Mouse (Mus musculus): ENCODE results near the gene Dnah11. TPM values are rescaled to one million over a fixed set of nuclear protein-coding genes. Genes with fewer than 3 reads are reported as not detected.

Gene Dnah11
- polyA plus RNA-seq, 1 experiment, result not detected

DNA sequence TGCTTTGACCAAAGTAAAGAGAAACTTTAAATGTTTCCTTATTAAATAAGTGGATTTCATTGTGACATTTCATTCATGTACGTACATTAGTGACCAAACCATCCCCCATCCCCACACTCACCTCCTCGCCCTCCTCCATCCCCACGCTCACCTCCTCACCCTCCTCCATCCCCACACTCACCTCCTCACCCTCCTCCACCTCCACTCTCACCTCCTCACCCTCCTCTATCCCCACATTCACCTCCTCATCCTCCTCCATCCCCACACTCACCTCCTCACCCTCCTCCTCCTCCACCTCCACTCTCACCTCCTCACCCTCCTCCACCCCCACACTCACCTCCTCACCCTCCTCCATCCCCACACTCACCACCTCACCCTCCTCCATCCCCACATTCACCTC lies 337.6 kb downstream of the Dnah11 start:
- TF ChIP-seq POLR2A (IDR thresholded peaks at IDR 0.05; ENCODE audit: borderline replicate concordance, control insufficient read depth, low read depth, low read length) (no peak), CTCF (IDR thresholded peaks at IDR 0.05; ENCODE audit: control insufficient read depth, insufficient read depth, low read length) (no peak)
- no peaks in the 10 kb centered on the region; the same call in 1 of the 2 replicates for H3K4me1 ChIP-seq (ENCODE audit: control insufficient read depth, insufficient read depth, low read length)
- H3K4me3 ChIP-seq (replicated peaks; ENCODE audit: control insufficient read depth, low read depth, low read length), result no peak overlapping the region
- H3K27ac ChIP-seq (ENCODE audit: control insufficient read depth, insufficient read depth, low read depth, low read length, poor library complexity), result no peak overlapping the region
- WGBS, result 73% methylated on average over 3 of the region's 3 CpGs

DNA sequence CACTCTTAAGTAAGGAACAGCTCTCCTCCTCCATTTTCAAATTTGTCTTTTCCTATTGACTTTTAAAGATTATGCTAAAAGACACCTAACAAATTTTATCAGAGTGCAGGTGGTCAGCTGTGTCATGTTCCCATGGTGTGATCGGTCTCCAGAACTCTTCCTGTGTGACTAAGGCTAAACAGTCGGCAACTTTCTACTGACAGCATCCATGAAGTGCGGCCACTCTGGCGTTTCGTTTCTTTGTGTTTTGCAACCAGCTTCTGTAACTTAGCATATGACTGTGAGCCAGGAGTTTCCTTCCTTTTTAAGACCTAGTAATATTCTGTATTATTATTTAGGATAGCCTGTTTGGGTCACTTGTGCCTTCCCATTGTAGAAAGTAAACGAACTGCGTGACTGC lies 338.0 kb downstream of the Dnah11 start:
- H3K27ac ChIP-seq (ENCODE audit: control insufficient read depth, insufficient read depth, low read depth, low read length, poor library complexity), result no peak overlapping the region

DNA sequence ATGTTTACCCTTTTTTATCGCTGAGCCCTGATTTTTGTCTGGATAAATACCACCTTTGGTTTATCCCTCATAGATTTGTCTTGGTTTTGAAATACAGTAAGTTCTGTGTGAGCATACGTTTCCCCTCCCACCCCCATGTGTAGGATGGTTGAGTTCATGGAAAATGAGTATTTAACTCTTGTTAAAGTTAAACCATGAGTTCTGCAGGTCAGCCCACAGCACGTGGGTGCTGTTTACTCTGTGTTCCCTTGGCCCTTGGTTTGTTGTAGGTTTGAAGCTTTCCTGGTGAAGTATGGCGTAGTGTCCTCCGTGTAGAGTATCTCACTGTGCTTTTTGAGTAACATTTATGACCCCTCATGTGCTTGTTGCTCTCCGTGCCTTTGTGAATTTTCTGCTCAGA lies 341.0 kb downstream of the Dnah11 start:
- Histone ChIP-seq H3K4me3 (replicated peaks; ENCODE audit: control insufficient read depth, low read depth, low read length) (no peak overlapping the region), H3K27ac (ENCODE audit: control insufficient read depth, insufficient read depth, low read depth, low read length, poor library complexity) (no peak overlapping the region), H3K4me1 (ENCODE audit: control insufficient read depth, insufficient read depth, low read length) (no peaks in the 10 kb centered on the region; the same call in 1 of the 2 replicates)
- no peak for TF ChIP-seq CTCF (IDR thresholded peaks at IDR 0.05; ENCODE audit: control insufficient read depth, insufficient read depth, low read length)
- 79% methylated on average over 6 of the region's 6 CpGs for WGBS

More for the DNA sequence above, 338.0 kb downstream of the Dnah11 start:
- TF ChIP-seq POLR2A (IDR thresholded peaks at IDR 0.05; ENCODE audit: borderline replicate concordance, control insufficient read depth, low read depth, low read length) (no peak), CTCF (IDR thresholded peaks at IDR 0.05; ENCODE audit: control insufficient read depth, insufficient read depth, low read length) (no peak)
- no peak overlapping the region for H3K4me3 ChIP-seq (replicated peaks; ENCODE audit: control insufficient read depth, low read depth, low read length)
- 35% methylated on average over 7 of the region's 7 CpGs for WGBS
- H3K4me1 ChIP-seq (ENCODE audit: control insufficient read depth, insufficient read depth, low read length), result no peaks in the 10 kb centered on the region; the same call in 1 of the 2 replicates

DNA sequence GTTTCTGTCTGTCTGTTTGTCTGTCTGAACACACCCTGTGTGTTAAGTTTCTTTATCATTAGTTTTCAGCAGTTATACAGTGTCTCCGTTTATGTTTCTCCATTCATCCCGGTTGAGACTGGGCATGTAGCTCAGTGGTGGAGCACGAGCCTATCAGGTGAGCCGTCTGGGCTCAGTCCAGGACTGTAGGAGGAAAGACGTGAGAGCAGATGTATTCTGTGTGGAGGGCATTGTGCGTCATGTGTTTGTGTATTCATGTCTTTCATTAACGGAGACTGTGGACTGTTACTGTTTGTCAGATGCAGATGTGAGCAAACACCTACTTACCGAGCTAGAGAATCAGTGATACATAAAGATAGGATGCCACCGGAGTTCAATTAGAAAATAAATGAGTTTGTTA lies 341.8 kb downstream of the Dnah11 start:
- Histone ChIP-seq H3K4me3 (replicated peaks; ENCODE audit: control insufficient read depth, low read depth, low read length) (no peak overlapping the region), H3K27ac (ENCODE audit: control insufficient read depth, insufficient read depth, low read depth, low read length, poor library complexity) (no peak overlapping the region), H3K4me1 (ENCODE audit: control insufficient read depth, insufficient read depth, low read length) (no peaks in the 10 kb centered on the region; the same call in 1 of the 2 replicates)
- 83% methylated on average over 9 of the region's 9 CpGs for WGBS
- TF ChIP-seq POLR2A (IDR thresholded peaks at IDR 0.05; ENCODE audit: borderline replicate concordance, control insufficient read depth, low read depth, low read length), result no peak
- no peak for TF ChIP-seq CTCF (IDR thresholded peaks at IDR 0.05; ENCODE audit: control insufficient read depth, insufficient read depth, low read length)

DNA sequence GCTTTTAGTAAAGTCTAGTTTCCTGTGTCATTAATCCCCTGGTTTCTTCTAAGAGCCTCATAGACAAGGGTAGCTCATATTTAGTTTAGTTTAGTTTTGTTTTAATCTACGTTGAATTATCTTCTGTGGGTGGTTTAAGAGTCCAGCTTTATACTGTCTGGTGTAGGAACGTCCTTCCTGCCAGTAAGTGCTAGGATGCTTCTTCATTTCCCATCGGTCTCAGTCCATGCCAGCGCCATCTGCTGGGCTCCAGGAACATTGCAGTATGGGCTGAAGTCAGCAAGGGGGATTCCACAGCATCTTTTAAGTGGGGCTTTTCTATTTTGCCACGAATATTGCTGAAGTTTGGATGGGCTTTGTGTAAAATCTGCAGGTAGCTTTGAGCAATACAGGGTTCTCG lies 345.5 kb downstream of the Dnah11 start:
- H3K27ac ChIP-seq (ENCODE audit: control insufficient read depth, insufficient read depth, low read depth, low read length, poor library complexity), result no peak overlapping the region
- H3K4me1 ChIP-seq (ENCODE audit: control insufficient read depth, insufficient read depth, low read length), result no peaks in the 10 kb centered on the region
- 18% methylated on average over 6 of the region's 6 CpGs for WGBS
- H3K4me3 ChIP-seq (replicated peaks; ENCODE audit: control insufficient read depth, low read depth, low read length), result no peak overlapping the region
- TF ChIP-seq CTCF (IDR thresholded peaks at IDR 0.05; ENCODE audit: control insufficient read depth, insufficient read depth, low read length), result peak; percentile 92
- TF ChIP-seq POLR2A (IDR thresholded peaks at IDR 0.05; ENCODE audit: borderline replicate concordance, control insufficient read depth, low read depth, low read length), result no peak

DNA sequence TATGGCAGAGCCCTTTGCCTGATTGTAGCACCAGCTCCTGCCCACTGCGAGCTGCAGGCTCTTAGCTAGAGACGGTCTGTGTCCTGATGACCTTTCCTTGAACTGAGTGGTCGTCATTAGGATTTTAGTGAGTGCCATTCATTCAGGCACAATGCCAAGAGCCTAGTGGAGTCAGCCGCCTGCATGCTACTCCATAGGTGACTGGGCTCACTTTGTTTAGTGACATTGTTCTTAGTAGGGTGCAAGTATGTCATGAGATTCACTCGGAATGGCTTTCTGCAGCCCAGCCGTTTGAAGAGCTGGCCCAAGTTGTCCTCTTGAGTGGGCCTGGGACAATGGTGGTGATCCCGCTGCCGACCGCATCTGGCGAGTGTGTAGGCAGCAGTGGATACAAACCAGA lies 348.4 kb downstream of the Dnah11 start:
- H3K4me1 ChIP-seq (ENCODE audit: control insufficient read depth, insufficient read depth, low read length), result no peaks in the 10 kb centered on the region
- TF ChIP-seq POLR2A (IDR thresholded peaks at IDR 0.05; ENCODE audit: borderline replicate concordance, control insufficient read depth, low read depth, low read length) (no peak), CTCF (IDR thresholded peaks at IDR 0.05; ENCODE audit: control insufficient read depth, insufficient read depth, low read length) (no peak)
- no peak overlapping the region for H3K27ac ChIP-seq (ENCODE audit: control insufficient read depth, insufficient read depth, low read depth, low read length, poor library complexity)
- 85% methylated on average over 10 of the region's 10 CpGs for WGBS
- H3K4me3 ChIP-seq (replicated peaks; ENCODE audit: control insufficient read depth, low read depth, low read length), result no peak overlapping the region

DNA sequence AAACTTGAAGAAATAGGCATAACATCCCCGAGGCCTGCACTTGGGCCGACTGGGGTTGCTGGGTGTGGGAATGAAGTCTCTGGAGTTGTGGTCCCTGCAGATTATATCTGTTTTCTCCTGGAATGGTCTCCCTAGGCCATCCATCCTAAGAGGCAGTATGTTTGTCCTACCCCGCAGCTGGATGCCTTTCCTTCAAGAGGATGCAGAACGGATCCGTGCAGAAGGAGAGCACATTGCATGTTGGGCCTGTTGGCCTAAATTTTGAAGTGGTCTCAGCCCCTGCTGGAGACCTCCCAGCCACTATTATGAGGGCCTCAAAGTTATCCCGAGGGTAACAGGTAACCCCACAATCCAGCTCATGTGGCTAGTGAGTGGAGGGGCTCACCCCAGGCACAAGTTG lies 350.2 kb downstream of the Dnah11 start:
- TF ChIP-seq CTCF (IDR thresholded peaks at IDR 0.05; ENCODE audit: control insufficient read depth, insufficient read depth, low read length) (no peak), POLR2A (IDR thresholded peaks at IDR 0.05; ENCODE audit: borderline replicate concordance, control insufficient read depth, low read depth, low read length) (no peak)
- 86% methylated on average over 6 of the region's 6 CpGs for WGBS
- Histone ChIP-seq H3K4me3 (replicated peaks; ENCODE audit: control insufficient read depth, low read depth, low read length) (no peak overlapping the region), H3K27ac (ENCODE audit: control insufficient read depth, insufficient read depth, low read depth, low read length, poor library complexity) (no peak overlapping the region), H3K4me1 (ENCODE audit: control insufficient read depth, insufficient read depth, low read length) (no peaks in the 10 kb centered on the region; the same call in 1 of the 2 replicates)

DNA sequence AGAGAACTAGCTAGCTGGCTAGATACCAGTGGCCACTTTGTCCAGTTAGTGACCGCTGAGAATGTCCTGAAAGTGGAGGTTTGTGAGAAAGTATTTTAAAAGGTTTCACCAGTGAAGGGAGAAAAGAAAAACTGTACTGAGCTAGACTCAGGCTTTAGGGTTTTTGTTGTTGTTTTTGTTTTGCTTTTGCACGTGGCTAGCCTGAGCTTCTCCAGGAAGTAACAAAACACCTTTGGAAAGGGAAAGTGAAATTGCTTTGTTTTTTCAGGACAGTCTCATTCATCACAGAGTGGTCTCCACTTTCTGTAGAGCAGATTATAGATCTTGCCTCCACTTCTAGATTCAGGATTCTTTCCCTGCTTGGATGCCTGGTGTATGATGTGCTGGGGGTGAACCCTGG lies 353.9 kb downstream of the Dnah11 start:
- 14% methylated on average over 2 of the region's 2 CpGs for WGBS
- Histone ChIP-seq H3K27ac (ENCODE audit: control insufficient read depth, insufficient read depth, low read depth, low read length, poor library complexity) (no peak overlapping the region), H3K4me1 (ENCODE audit: control insufficient read depth, insufficient read depth, low read length) (peaks cover 2% of the 10 kb centered on the region; the same call in 1 of the 2 replicates), H3K4me3 (replicated peaks; ENCODE audit: control insufficient read depth, low read depth, low read length) (peak overlapping the region; percentile 50)
- TF ChIP-seq POLR2A (IDR thresholded peaks at IDR 0.05; ENCODE audit: borderline replicate concordance, control insufficient read depth, low read depth, low read length), result no peak
- no peak for TF ChIP-seq CTCF (IDR thresholded peaks at IDR 0.05; ENCODE audit: control insufficient read depth, insufficient read depth, low read length)

DNA sequence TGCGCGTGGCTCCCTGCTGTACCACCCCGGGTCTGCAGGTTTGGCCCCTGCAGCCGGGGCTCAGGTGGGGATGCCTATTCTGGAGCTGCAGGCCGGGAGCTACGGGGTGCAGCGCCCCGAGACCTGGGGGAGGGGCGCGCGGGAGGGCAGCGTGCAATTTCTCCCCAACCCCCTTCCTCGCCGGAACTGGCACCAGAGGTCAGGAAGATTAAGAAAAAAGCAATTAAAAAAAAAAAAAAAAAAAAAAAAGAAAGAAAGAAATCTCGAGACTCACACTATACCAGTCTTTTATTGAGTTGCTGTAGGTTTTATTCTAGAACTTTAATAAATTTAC lies 354.8 kb downstream of the Dnah11 start:
- peak overlapping the region; percentile 63 for H3K4me3 ChIP-seq (replicated peaks; ENCODE audit: control insufficient read depth, low read depth, low read length)
- H3K27ac ChIP-seq (ENCODE audit: control insufficient read depth, insufficient read depth, low read depth, low read length, poor library complexity), result peak overlapping the region; percentile 96; the same call in 1 of the 2 replicates
- peaks cover 2% of the 10 kb centered on the region; the same call in 1 of the 2 replicates for H3K4me1 ChIP-seq (ENCODE audit: control insufficient read depth, insufficient read depth, low read length)
- TF ChIP-seq CTCF (IDR thresholded peaks at IDR 0.05; ENCODE audit: control insufficient read depth, insufficient read depth, low read length) (no peak), POLR2A (IDR thresholded peaks at IDR 0.05; ENCODE audit: borderline replicate concordance, control insufficient read depth, low read depth, low read length) (no peak)
- WGBS, result under 1% methylated on average over 15 of the region's 15 CpGs
